Mouse (Mus musculus): ENCODE results near the gene Axdnd1.
"Not testable (repeated sequence)": the region's sequence is repeated elsewhere in the genome, so short reads cannot be mapped to it uniquely, and the experiment has no call there.

The Axdnd1 gene

DNA sequence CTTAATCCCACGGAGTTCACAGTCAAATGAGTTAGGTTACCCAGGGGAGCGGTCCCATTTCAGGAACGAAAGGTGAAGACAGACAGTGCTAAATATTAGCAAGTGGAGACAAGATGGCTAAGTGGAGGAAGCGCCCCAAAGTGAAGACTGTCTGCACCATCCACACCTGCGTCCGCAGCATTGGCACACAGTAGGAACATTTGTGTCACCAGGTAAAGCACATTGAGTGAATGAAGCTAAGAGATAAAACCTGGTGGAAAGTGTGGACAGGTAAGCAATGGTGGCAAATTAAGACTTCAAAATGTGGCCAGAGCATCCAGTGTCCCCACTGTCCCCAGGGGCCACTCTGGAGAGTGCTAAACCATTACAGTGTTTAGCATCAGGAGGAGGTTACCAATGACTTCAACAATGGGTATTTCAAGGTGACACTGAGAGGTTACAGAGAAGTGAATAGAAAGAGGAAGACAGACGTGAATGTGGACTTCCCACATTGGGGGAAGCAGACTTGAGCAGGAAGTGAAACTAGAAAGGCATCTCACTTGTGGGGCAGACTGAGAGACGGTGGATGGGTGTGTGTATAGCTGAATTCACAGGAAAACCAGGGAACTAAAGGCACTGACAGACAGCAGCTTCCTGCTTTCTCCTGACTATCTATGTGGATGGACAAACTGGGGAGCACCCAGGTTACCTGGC is 16.2 kb upstream of the Axdnd1 start:
- DNase-seq (ENCODE audit: low spot score): peak; percentile 37

DNA sequence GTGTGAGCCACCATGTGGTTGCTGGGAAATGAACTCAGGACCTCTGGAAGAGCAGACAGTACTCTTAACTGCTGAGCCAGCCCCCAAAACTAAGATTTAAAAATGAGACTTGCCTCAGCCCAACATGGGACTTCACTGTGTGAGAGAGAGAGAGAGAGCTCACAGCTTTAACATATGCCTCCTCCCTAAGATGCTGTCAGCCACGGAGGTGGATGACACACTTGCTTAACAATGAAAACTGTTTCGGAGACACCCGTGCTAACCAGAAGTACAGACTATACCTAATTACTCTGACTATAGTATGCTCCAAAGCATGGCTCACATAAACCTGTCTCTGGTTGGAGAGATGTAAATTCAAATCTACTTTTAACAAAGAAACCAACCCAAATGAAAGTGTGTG is 12.5 kb upstream of the Axdnd1 start:
- DNase-seq (ENCODE audit: low spot score): no peak

DNA sequence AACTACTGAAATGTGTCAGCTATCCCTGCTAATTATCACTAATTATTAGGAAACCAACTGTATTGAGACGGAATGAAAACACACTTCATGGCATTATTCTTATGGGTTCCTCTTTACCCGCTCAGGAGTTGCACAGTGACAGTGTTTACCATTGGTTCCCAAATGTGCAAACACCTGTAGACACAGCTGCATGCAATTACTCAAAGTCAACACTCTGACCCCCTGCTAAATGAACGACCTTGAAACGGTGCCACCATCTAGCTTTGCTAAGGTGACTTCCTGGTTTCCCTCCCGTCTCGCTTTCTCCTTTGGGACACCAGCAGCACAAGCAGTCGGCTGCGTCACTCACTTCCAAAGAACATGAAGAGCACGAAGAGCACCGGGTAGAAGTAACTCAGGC is 11.5 kb upstream of the Axdnd1 start:
- DNase-seq (ENCODE audit: low spot score): no peak

DNA sequence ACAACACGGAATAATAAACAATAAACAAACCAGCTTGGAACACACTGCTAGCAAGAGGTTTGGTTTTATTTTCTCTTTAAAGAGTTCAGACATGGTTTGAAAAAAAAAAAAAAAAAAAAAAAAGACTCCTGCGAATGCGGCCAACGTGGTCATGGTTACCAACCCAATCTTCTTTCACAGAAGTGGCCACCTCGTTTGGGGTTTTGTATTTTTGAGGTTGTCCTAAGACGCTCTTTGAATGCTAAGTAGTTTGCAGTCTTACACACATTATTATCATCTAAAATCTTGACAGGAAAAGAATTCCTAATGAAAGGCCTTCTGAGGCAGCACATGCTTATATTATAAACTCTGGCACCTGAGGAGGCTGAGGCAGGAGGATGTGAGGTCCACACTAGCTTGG is 7.5 kb upstream of the Axdnd1 start:
- no peak for DNase-seq (ENCODE audit: low spot score)

DNA sequence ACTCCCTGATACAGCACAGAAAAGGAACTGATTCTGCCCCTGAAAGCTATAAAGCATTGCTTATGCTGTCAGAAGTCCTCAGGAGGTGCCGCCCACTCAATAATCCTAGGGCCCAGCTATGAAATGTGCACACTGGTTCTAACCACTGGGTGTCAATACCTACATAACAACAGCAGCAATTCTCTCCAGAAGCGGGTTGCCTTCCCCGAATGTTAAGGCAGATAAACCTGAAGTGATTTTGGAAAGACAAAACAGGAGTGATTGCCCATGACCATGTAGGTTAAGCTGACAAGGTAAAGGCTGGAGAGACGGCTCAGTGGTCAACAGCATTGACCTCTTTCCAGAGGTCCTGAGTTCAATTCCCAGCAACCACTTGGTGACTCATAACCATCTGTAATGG is 4.8 kb upstream of the Axdnd1 start:
- no peak for DNase-seq (ENCODE audit: low spot score)

DNA sequence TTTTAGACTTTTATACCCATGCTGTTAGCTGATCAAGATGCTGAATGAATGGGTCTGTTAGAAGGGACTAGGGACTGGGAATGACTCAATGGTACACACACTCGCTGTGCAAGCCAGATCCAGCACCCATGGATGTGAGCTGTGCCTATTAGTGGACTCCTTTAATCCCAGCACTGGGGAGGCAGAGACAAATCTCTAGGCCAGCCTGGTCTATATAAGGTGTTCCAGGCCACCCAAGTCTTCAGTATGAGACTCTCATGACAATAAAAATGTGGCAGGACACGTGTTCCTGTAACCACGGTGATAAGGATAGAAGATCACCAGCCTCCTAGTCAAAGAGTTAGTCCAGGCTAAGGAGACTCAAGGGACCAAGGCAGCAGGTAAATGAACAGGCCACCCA is 3.1 kb upstream of the Axdnd1 start:
- DNase-seq (ENCODE audit: low spot score): no peak

DNA sequence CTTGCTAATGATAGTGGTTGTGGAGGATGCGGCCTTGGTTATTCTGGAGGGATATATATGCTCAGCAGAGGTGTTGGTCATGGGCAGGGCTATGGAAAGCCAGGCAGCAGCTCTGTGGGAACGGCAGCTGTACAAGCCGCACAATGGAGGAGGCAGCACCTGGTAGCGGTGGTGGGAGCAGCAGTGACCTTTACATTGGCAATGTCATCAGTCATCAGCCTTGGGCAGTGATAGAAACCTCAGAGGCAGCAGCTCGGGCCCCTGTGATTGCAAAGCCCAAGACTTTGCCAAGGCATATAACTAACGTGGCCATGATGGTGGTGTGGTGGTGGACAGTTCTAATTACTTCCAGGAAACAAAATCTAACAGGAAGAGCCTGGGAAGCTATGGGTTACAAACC is 2.5 kb upstream of the Axdnd1 start:
- no peak for DNase-seq (ENCODE audit: low spot score)

DNA sequence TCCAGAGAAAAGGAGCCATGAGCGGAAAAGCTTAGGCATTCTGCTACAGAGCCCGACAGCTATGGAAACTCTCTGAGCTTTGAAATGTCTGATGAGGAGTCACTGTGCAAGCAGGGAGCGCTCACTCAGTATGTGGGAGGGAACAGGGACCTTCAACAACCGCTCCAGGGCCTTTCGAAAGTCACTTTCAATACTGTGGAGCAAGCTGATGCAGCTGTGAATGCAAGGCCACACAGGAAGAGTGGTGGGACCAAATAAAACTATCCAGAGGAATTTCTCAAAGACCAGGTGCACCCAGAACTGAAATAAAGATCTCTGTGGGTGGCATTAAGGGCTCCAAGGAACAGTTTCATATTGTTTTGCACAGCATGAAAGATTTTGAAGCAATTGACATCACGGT is 1.9 kb upstream of the Axdnd1 start:
- no peak for DNase-seq (ENCODE audit: low spot score)

DNA sequence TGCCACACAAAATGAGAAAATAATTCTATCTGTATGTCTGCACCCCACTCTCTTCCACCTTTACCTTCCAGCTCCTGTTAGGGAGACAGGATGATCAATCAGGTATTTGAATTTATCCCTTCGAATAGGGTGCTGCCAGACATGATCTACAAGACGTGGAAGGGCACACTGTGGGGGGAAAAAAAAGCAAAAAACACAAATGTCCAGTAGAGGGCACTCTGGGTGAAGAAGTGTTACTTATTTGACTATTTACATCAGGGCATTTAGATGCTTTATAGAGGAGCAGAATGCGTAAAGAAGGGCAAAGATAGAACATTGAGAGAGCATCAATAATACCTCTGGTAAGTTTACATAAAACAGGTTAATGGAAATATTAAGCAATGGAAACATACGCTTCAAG is 2.8 kb downstream of the Axdnd1 start:
- peak; percentile 68 for DNase-seq (ENCODE audit: low spot score)

DNA sequence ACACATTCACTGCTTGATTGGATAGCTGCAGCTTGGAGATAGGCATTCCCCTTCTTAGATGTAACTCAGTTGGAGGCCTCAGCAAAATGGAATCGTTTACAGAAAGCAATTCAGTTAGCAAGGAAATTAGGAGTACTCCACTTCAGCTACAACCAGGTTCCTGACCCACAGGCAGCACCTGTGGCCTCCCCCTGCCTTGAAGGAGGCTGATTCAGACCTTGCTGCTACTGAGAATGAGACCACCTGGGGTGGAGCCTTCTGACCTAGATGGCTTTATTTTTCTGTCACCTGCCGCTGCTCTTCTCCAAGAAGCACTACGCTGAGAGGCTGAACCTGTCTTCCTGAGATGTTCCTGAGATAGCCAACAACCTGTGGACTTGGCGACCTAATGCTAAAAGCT is 12.4 kb downstream of the Axdnd1 start:
- DNase-seq (ENCODE audit: low spot score): no peak

DNA sequence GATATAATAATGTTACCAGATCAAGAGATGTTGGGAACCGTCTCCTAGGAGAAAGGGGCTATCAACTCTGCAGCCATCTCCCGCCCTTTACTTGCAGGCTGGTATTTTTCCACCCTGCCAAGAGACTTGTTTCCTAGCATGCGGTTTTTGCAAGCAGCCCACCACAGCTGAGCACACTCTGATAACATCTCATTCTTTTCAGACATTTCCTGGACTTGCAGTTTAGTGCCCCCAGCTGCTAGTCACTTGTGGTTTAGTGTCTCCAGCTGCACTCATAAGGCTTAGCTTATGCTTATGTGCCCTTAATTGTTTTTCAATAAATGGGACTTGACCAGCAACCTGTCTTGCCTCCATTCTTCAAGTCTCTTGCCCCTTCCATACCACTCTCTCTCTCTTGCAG is 13.0 kb downstream of the Axdnd1 start:
- no peak for DNase-seq (ENCODE audit: low spot score)

DNA sequence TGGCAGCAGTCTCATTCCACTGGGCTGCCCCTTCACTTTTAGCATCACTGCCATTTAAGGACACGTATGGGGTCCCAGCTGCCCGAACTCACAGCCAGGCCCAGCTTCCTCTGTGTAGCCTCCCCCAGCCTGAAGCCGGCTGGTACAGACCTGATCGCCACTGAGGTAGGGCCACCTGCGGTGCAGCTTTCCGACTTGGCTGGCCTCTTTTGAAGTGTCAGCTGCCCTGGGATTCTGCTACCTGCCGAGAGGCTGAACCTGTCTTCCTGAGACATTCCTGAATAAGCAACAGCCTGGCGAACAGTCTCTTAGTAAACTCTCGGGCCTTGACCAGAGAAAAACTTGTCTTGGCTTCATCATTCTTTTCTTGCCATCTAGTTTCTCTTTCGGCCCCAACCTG is 17.7 kb downstream of the Axdnd1 start:
- DNase-seq (ENCODE audit: low spot score): no peak

DNA sequence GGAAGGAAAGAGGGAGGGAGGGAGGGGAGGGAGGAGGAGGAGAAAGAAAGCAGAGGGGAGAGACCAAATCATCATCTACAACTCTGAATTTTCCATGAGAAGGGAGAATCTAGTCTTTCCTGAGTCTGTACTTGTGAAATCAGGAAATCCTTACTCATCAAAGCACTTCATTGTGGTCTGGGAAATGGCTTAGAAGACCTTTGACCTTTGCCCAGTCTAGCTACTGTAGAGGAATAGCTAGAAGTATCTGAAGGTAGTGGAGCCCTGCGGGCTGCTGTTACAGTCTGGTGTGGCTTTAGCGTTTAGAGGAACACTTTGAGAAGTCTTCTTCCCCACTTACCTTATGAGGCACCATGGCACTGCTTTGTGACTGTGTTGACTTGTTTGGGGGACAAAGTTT is 18.5 kb downstream of the Axdnd1 start:
- no peak for DNase-seq (ENCODE audit: low spot score)

DNA sequence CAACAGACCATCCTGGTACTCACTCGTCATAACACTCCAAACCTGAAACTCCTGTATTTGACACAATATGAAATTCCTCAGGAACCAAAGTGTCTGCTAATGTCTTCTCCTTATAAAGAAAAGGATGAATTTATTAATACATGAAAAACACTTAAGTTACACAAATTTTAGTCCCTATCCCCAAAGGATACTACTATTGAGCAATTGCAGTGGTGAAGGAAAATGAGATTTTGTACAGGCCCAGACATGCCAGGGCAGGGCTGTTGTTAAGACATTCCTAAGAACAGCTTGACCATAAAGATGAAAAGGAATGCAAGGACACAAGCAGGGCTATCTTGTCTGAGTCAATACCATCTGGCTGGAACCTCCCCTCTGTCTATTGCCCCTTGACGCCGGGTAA is 20.8 kb downstream of the Axdnd1 start:
- not testable (repeated sequence) for DNase-seq (ENCODE audit: low spot score)

DNA sequence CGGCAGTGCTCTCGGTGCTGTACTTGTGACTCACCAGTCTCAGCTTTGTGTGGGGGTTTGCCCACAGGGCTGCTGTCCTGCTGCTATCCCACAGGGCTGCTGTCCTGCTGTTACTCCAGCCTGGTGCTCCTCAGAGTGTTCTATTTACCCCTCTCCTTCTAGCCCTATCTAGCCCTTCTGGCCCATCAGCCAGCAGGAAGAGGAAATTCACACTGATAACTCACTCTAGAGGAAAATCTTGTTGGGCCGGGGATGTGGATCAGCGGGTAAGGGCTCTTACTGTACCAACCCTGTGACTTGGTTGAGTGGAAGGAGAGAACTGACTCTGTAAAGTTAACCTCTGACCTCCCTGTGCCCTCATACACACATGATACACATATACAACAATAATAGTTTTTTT is 27.8 kb downstream of the Axdnd1 start:
- DNase-seq (ENCODE audit: low spot score): no peak

DNA sequence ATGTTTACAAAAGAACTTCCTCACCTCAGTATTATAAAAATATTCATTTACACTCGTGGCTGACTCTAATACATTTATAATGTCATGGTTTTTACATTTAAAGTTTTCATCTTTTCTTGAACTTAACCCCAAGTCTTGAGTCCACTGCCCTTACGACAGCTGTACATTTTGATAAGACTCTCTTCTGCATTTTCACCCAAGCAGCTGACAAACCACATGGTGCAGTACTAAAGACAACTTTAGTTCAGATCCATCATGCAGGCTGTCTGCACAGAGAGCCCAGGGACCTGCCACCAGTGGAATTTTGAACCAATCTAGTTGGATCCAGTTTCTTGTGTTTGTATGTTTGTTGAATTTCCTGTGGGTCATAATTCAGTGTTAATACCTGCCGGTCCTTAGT is 34.1 kb downstream of the Axdnd1 start:
- no peak for DNase-seq (ENCODE audit: low spot score)

DNA sequence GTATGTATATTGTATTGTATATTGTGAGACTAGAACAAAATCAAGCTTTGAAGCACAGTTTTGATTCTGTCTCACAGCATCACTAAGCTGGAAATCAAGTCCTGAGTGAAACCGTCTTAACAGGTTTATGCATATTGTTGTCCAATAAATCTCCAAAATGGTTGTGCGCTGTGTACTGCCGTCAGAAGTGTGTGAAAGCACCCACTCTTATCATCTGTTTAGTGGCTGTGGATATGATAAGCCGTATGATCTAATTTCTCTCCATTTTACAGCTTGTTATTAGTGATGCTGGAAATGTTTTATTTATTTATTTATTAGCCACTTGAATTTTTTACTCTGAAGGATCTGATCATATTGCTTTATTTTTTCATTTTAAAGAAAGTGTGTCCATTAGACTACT is 34.7 kb downstream of the Axdnd1 start:
- DNase-seq (ENCODE audit: low spot score): no peak

DNA sequence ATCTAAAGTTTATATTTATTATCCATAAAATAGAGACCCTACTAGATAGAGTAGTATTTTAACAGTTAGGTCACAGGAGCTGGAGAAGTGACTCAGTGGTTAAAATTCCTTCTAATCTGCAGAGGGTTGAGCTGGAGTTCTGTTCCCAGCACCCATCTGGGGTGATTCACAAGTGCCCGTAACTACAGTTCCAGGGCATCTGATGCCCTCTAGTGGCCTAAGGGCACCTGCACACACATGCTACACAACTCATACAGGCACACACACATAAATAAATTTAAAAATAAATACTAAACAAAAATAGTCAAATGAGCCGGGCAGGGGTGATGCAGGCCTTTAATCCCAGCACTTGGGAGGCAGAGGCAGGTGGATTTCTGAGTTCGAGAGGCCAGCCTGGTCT is 39.7 kb downstream of the Axdnd1 start:
- DNase-seq (ENCODE audit: low spot score): no peak

DNA sequence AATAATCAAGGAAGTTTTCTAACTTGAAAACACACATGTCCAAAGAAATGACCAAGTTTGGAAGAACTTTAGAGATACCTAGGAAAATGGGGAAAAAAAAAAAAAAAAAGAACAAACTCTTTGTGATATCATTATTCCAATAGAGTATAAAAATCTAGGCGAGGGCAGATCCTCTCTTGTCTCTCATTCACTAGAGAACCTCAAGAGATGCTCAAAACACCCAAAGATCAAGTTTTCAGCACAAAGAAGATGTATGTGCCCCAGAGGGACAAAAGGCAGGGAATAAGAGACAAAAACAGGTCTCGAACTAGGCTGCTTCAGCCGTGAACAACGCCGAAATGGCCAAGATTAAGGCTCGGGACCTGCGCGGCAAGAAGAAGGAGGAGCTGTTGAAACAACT is 55.2 kb downstream of the Axdnd1 start, which contains the start of gene Gm2000:
Gm2000 (plus strand) TSS at position 301 of the 400 bp plus-strand sequence.
- DNase-seq (ENCODE audit: low spot score): no peak

DNA sequence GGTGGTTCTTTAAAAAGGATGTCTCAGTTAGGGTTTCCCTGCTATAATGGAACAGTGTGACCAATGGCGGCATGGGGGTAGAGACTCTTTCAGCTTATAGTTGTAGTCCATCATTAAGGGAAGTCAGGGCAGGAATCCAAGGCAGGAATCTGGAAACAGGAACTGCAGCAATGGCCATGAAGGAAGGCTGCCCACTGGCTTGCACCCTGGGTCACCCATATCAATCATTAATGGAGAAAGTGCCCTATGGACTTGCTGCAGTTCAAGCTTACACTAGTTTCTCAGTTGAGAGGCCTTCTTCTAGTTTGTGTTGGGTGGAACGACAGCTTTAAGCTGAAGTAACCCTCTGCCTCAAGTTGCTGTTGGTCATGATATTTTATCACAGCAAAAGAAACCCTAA is 68.5 kb downstream of the Axdnd1 start:
- no peak for DNase-seq (ENCODE audit: low spot score)

DNA sequence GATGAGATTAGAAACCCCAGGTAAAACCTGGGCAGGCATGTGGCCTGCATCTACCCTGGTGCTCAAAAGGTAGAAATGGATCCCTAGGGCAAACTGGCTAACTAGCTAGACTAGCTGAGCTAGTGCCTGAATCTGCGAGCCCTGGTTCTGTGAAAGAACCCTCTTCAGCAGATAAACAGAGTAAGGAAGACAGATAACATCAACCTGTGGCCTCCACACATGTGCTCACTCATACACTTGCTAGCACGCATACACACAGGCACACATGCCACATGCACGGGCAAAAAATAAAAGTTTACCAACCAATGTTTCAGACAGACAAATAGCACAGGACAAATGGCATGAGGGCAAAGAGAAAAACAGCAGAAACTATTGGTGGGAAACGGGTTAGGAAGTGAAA is 70.5 kb downstream of the Axdnd1 start:
- DNase-seq (ENCODE audit: low spot score): no peak

DNA sequence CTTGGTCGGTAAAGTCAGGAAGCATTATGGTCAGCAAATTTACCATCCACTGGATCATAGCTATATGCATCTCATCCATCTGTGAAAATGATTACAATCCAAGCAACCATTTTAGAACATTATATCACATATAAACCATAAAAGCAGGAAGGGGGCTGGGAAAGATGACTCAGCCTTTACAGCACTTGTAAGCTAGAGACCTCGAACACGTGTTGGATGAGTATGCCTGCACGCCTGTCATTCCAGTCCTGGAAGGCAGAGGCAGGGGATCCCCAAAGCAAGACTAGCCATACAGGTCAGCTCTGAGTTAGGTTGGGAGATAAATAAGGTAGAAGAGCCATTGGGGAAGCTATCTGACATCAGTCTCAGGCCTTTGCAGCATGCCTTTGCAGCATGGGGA is 71.9 kb downstream of the Axdnd1 start:
- no peak for DNase-seq (ENCODE audit: low spot score)

DNA sequence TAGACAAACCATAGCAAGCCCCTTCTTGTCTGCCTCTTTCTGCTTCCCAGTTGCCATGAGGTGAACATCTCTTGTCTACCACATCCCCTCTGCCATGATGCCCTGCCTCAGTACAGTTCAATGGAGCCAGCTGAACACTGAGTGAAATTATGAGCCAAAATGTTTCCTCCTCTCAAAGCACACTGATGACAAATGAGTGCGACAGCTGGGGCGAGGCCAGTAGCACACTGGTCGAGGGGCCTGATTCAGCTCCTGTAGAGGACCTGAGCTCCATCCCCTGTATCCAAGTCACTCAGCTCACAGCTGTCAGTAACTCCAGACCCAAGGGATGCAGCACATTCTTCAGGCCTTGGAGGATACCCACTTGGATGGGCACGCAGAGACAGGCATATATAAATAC is 75.3 kb downstream of the Axdnd1 start:
- no peak for DNase-seq (ENCODE audit: low spot score)

DNA sequence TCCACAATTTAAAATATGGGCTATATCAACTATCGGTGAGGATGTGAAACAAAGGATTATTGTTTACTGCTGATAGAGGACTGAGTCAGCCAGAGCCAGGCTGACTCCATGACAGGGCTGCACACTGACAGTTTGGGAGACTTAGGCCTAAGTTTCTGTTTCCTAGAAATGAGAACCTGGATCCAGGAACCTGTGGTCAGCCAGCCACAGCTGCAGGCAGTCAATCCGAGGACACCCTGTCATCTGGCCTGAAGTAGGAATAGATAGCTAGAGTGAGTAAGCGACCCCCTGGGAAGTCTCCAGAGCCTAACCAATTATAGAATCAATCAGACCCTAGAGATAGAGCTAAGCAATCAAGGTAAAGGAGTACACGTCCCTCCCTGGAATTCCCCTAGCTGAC is 76.5 kb downstream of the Axdnd1 start:
- no peak for DNase-seq (ENCODE audit: low spot score)

DNA sequence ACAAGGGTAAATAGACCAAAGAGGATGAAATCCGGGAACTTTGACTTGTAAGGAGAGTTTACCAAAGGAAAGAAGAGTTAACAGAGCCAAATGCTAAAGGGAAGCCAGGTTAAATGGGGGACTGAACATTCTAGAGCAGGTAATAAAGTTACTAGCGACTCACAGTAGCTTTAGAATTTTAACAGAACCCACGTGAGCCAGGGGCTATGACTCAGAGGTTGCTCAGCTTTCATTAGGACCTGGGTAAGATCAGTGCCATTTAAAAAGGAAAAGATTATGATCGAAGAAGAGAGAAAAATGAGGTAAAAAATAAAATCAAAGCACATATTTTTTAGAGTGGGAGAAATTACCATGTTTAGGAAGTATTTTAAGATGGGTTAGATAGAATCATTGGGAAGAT is 80.1 kb downstream of the Axdnd1 start:
- no peak for DNase-seq (ENCODE audit: low spot score)

All from lung, postnatal 25 days (tissue).